Mouse (Mus musculus) intestine, embryonic 15.5 days (tissue): ENCODE data around the gene Dapk3. TPM values are rescaled to one million over a fixed set of nuclear protein-coding genes. Genes with fewer than 3 reads are reported as not detected.
"Not testable (repeated sequence)": the region's sequence is repeated elsewhere in the genome, so short reads cannot be mapped to it uniquely, and the experiment has no call there.

ENCODE experiments used
- ATAC-seq: fragments of 200-750 bp; cut with Nextera tagmentation; 2 replicates; pipeline ENCODE4 v1.8.0; 2017; ENCODE audit warnings: moderate TSS enrichment, moderate library complexity
- H3K27ac ChIP-seq: fragments of 300-500 bp; sonication (generic); 2 replicates; pipeline ENCODE4 v1.5.1; 2015; ENCODE audit warnings: mild to moderate bottlenecking, inconsistent platforms
- H3K27me3 ChIP-seq: fragments of 300-500 bp; sonication (generic); replicated peaks from 2 replicates; pipeline ENCODE4 v1.6.1; 2015; ENCODE audit warnings: inconsistent platforms
- H3K36me3 ChIP-seq: fragments of 300-500 bp; sonication (generic); 2 replicates; pipeline ENCODE4 v1.6.1; 2015; ENCODE audit warnings: inconsistent platforms
- H3K4me1 ChIP-seq: fragments of 300-500 bp; sonication (generic); replicated peaks from 2 replicates; pipeline ENCODE4 v1.6.1; 2015; ENCODE audit warnings: inconsistent platforms
- H3K4me2 ChIP-seq: fragments of 300-500 bp; sonication (generic); replicated peaks from 2 replicates; pipeline ENCODE4 v1.6.1; 2015; ENCODE audit warnings: mild to moderate bottlenecking, inconsistent platforms
- H3K4me3 ChIP-seq: fragments of 300-500 bp; sonication (generic); replicated peaks from 2 replicates; pipeline ENCODE4 v1.5.1; 2015; ENCODE audit warnings: inconsistent platforms
- H3K9ac ChIP-seq: fragments of 300-500 bp; sonication (generic); 2 replicates; pipeline ENCODE4 v1.6.1; 2015; ENCODE audit warnings: inconsistent platforms
- H3K9me3 ChIP-seq: fragments of 300-500 bp; sonication (generic); 2 replicates; pipeline ENCODE4 v1.6.1; 2016; ENCODE audit warnings: inconsistent platforms
- WGBS: fragments of 180-500 bp; shearing (Covaris S2); methylation state at CpG from one replicate; pipeline ENCODE4 v1.1.7; 2015; 5-methylcytosine and 5-hydroxymethylcytosine counted together
- polyA plus RNA-seq: library from polyadenylated mRNA; unstranded; fragments of >200 nt; fragmentation: Nextera tagmentation; extraction: Ambion mirVana; gene quantifications from 2 replicates; pipeline ENCODE4 v1.2.1, GENCODE M21; 2015

Gene Dapk3
- polyA plus RNA-seq, 1 experiment from 2014 or later: 56.6 TPM

GRCm38 (mm10) chr10:81175345-81175701 lies 7.5 kb upstream of the Dapk3 start:
- ATAC-seq, H3K9ac ChIP-seq, H3K27me3 ChIP-seq, H3K9me3 ChIP-seq: not testable (repeated sequence)
- Histone ChIP-seq H3K36me3 (peaks cover 27% of the 10 kb centered on the region), H3K27ac (peak overlapping the region; percentile 81), H3K4me2 (peak overlapping the region; percentile 59), H3K4me1 (peaks cover 39% of the 10 kb centered on the region), H3K4me3 (peak overlapping the region; percentile 28; the same call in 1 of the 2 replicates)
- 13% methylated on average over 4 of the region's 4 CpGs for WGBS

- WGBS: 4% methylated on average over 13 of the region's 13 CpGs
- peak overlapping the region; percentile 97 for H3K4me3 ChIP-seq
- H3K27ac ChIP-seq: peak overlapping the region; percentile 81
- peak; percentile 29 for ATAC-seq
- H3K9me3 ChIP-seq: no peaks in the 10 kb centered on the region
- H3K4me2 ChIP-seq: peak overlapping the region; percentile 55
- H3K27me3 ChIP-seq: no peaks in the 10 kb centered on the region
- H3K4me1 ChIP-seq: peaks cover 39% of the 10 kb centered on the region
- peak overlapping the region; percentile 32; the same call in 1 of the 2 replicates for H3K9ac ChIP-seq
- peaks cover 34% of the 10 kb centered on the region for H3K36me3 ChIP-seq
Observed at GRCm38 (mm10) chr10:81175936-81176465, 6.8 kb upstream of the Dapk3 start.

- ATAC-seq: peak; percentile 86
- Histone ChIP-seq H3K27ac (peak within 1 kb of the TSS; percentile 88), H3K4me1 (peaks cover 43% of the 10 kb centered on the region), H3K4me2 (peak within 1 kb of the TSS; percentile 92), H3K36me3 (peaks cover 41% of the 10 kb centered on the region), H3K9me3 (no peaks in the 10 kb centered on the region), H3K9ac (peak within 1 kb of the TSS; percentile 94), H3K4me3 (peak within 1 kb of the TSS; percentile 97), H3K27me3 (no peaks in the 10 kb centered on the region)
- under 1% methylated on average over 77 of the region's 77 CpGs for WGBS
Observed at GRCm38 (mm10) chr10:81176466-81177271, 6.1 kb upstream of the Dapk3 start, which contains the start of gene Eef2. TSS of gene Eef2 (plus strand) at chr10:81176631.

GRCm38 (mm10) chr10:81177491-81177925 lies 5.3 kb upstream of the Dapk3 start:
- WGBS: 8% methylated on average over 16 of the region's 16 CpGs
- peaks cover 49% of the 10 kb centered on the region for H3K36me3 ChIP-seq
- H3K9ac ChIP-seq: peak overlapping the region; percentile 94
- H3K4me1 ChIP-seq: peaks cover 48% of the 10 kb centered on the region
- H3K4me3 ChIP-seq: peak overlapping the region; percentile 97
- no peaks in the 10 kb centered on the region for H3K9me3 ChIP-seq
- no peaks in the 10 kb centered on the region for H3K27me3 ChIP-seq
- ATAC-seq: no peak
- peak overlapping the region; percentile 92 for H3K4me2 ChIP-seq
- peak overlapping the region; percentile 88 for H3K27ac ChIP-seq

GRCm38 (mm10) chr10:81177958-81178712 lies 4.7 kb upstream of the Dapk3 start:
- H3K4me2 ChIP-seq: peak overlapping the region; percentile 92
- peak overlapping the region; percentile 88; the same call in 1 of the 2 replicates for H3K27ac ChIP-seq
- H3K27me3 ChIP-seq: no peaks in the 10 kb centered on the region
- H3K9me3 ChIP-seq: no peaks in the 10 kb centered on the region
- ATAC-seq: no peak
- peak overlapping the region; percentile 94 for H3K9ac ChIP-seq
- 53% methylated on average over 14 of the region's 14 CpGs for WGBS
- peak overlapping the region; percentile 97 for H3K4me3 ChIP-seq
- H3K4me1 ChIP-seq: peaks cover 46% of the 10 kb centered on the region
- H3K36me3 ChIP-seq: peaks cover 49% of the 10 kb centered on the region

- Histone ChIP-seq H3K4me2 (0 out of 2 replicates have a peak overlapping the region, but pooled peaks have one; percentile 92), H3K4me3 (no peak overlapping the region), H3K4me1 (peaks cover 46% of the 10 kb centered on the region), H3K27me3 (no peaks in the 10 kb centered on the region), H3K9me3 (no peaks in the 10 kb centered on the region), H3K27ac (no peak overlapping the region), H3K9ac (no peak overlapping the region), H3K36me3 (peaks cover 49% of the 10 kb centered on the region)
- WGBS: 90% methylated on average over 11 of the region's 11 CpGs
- ATAC-seq: no peak
Observed at GRCm38 (mm10) chr10:81178927-81179326, 3.9 kb upstream of the Dapk3 start.

GRCm38 (mm10) chr10:81179451-81180342 lies 3.1 kb upstream of the Dapk3 start:
- no peaks in the 10 kb centered on the region for H3K9me3 ChIP-seq
- ATAC-seq: no peak
- H3K27me3 ChIP-seq: no peaks in the 10 kb centered on the region
- 86% methylated on average over 32 of the region's 32 CpGs for WGBS
- peak overlapping the region; percentile 29 for H3K27ac ChIP-seq
- no peak overlapping the region; the same call in 1 of the 2 replicates for H3K9ac ChIP-seq
- no peak overlapping the region for H3K4me3 ChIP-seq
- peaks cover 54% of the 10 kb centered on the region for H3K36me3 ChIP-seq
- peaks cover 48% of the 10 kb centered on the region for H3K4me1 ChIP-seq
- H3K4me2 ChIP-seq: no peak overlapping the region

GRCm38 (mm10) chr10:81180946-81181345 lies 1.9 kb upstream of the Dapk3 start:
- 96% methylated on average over 13 of the region's 13 CpGs for WGBS
- H3K4me1 ChIP-seq: peaks cover 50% of the 10 kb centered on the region
- no peak for ATAC-seq

GRCm38 (mm10) chr10:81181860-81182259 lies 945 bp upstream of the Dapk3 start:
- not testable (repeated sequence) for H3K4me2 ChIP-seq, H3K9ac ChIP-seq, H3K9me3 ChIP-seq, ATAC-seq, H3K4me3 ChIP-seq, H3K27me3 ChIP-seq
- H3K27ac ChIP-seq: peak overlapping the region; percentile 33; the same call in 1 of the 2 replicates
- peaks cover 56% of the 10 kb centered on the region for H3K36me3 ChIP-seq
- peaks cover 49% of the 10 kb centered on the region for H3K4me1 ChIP-seq
- WGBS: 82% methylated on average over 12 of the region's 12 CpGs

More at GRCm38 (mm10) chr10:81180946-81181345, 1.9 kb upstream of the Dapk3 start:
- Histone ChIP-seq H3K9me3 (no peaks in the 10 kb centered on the region), H3K36me3 (peaks cover 54% of the 10 kb centered on the region), H3K27me3 (no peaks in the 10 kb centered on the region), H3K4me2 (no peak overlapping the region), H3K9ac (no peak overlapping the region), H3K4me3 (no peak overlapping the region), H3K27ac (0 out of 2 replicates have a peak overlapping the region, but pooled peaks have one; percentile 33)

- Histone ChIP-seq H3K4me3 (peak within 1 kb of the TSS; percentile 72), H3K27ac (peak within 1 kb of the TSS; percentile 91), H3K9ac (peak within 1 kb of the TSS; percentile 69), H3K4me1 (peaks cover 37% of the 10 kb centered on the region), H3K4me2 (peak within 1 kb of the TSS; percentile 57), H3K27me3 (no peaks in the 10 kb centered on the region), H3K9me3 (no peaks in the 10 kb centered on the region), H3K36me3 (peaks cover 46% of the 10 kb centered on the region)
- ATAC-seq: no peak
- WGBS: 78% methylated on average over 5 of the region's 5 CpGs
Observed at GRCm38 (mm10) chr10:81183805-81184204, 1.0 kb downstream of the Dapk3 start, which contains the start of gene 4930442H23Rik. TSS of gene 4930442H23Rik (minus strand) at chr10:81183849.

- Histone ChIP-seq H3K9ac (peak overlapping the region; percentile 69; the same call in 1 of the 2 replicates), H3K36me3 (peaks cover 38% of the 10 kb centered on the region), H3K4me1 (peaks cover 32% of the 10 kb centered on the region), H3K4me3 (0 out of 2 replicates have a peak overlapping the region, but pooled peaks have one; percentile 0), H3K4me2 (peak overlapping the region; percentile 57), H3K9me3 (no peaks in the 10 kb centered on the region), H3K27ac (peak overlapping the region; percentile 89), H3K27me3 (no peaks in the 10 kb centered on the region)
- peak; percentile 14; the same call in 1 of the 2 replicates for ATAC-seq
- 4% methylated on average over 4 of the region's 4 CpGs for WGBS
Observed at GRCm38 (mm10) chr10:81184765-81185164, 2.0 kb downstream of the Dapk3 start.
